Mouse (Mus musculus) heart, postnatal 0 days (tissue): ENCODE results near the gene 3110082I17Rik.

Experiments used
- CTCF ChIP-seq: IDR thresholded peaks from 2 replicates; pipeline ENCODE4 v1.5.1; 2016; ENCODE audit warnings: antibody characterized with exemption, control low read depth, low read depth
- EP300 ChIP-seq: IDR thresholded peaks from 2 replicates; pipeline ENCODE4 v1.6.1; 2016; ENCODE audit warnings: antibody characterized with exemption, low read depth

DNA sequence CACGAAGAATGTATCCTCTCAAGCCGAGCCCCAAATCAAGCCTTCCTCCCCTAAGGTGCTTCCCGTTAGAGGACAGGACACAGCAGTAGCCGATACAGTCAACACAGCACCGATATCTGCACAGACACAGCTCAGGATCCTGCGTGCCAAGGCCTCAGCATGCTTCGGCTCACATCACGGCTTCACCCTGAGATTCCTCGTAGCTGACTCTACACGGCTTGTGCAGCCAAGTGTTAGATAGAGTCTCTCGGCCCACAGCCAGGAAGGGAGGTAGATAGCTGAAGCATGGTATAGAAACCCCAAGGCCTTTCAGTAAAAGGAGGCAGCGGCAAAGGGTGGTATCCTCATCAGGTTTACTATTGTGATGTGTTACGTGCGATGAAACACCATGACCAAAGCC lies 60.3 kb downstream of the 3110082I17Rik start:
- TF ChIP-seq CTCF (no peak), EP300 (no peak)
